Mouse (Mus musculus): ENCODE measurements around the gene Homez.

The Homez gene

DNA sequence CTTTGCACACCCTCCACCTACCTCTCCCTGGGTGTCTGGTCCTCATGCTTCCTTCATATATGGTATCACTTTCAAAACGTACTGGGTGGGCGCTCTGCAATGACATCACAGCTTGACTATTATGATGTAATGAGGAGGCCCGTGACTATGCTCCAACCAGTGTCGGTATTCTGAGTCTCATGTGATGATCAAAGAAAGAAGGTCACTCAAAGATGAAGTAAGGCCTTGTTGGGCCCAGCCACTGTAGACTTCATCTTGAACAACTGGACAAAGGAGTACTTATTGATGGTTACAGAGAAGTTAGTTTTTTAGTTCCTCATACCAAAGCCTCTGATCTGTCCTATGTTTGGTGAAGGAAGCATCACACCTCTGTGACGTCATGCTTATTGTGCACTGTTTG is at the start of gene Homez:
Gene Homez (minus strand): TSS at position 101 of the 400 bp plus-strand sequence.
- no peak for DNase-seq

DNA sequence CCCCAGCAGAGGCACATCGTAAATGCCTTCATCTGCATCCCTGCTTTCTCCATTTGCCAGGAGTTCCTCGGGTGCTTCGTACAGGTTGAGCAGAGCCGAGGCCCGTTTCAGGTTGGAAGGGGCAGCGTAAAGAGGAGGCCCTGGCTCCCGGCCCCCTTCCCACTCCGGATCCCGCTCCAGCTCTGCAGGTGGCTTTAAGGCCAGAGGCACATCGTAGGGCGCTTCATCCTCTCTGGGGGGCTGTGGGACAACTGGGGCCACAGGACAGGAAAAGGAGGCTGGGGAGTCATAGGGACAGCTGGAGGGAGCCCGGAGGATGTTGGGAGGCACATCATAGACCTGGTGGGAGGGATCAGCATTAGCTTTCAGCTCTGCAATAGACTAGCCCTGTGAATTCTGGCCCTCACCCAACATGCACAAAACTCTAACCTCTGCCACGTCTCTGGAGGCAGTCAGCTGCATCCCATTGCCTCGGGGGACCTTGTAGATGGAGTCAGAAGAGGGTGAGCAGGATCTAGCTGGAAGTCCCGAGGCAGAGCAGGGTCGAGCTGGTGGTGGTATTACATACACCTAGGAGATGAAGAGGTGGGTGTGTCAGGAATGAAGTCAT is 49.4 kb upstream of the Homez start:
- no peak for DNase-seq

DNA sequence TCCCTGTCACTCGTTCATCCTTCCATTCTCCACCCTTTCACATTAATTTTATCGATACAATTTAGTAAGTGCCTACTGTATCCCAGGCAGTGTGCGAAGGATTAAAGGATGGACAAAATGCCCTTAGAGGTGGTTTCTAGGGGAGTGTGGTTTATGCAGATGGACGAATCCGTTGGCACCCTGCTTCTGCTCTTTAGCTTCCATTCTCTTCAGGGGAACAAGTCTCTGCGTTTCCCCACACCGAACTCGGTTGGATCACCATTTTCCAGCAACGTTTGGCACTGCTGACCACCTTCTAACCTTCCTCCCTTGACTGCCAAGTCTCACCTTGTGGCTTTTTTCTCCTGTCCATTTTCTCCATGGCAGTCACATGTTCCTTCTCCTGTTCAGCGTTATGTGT is 42.6 kb upstream of the Homez start:
- peak; percentile 16 to 40 for DNase-seq

DNA sequence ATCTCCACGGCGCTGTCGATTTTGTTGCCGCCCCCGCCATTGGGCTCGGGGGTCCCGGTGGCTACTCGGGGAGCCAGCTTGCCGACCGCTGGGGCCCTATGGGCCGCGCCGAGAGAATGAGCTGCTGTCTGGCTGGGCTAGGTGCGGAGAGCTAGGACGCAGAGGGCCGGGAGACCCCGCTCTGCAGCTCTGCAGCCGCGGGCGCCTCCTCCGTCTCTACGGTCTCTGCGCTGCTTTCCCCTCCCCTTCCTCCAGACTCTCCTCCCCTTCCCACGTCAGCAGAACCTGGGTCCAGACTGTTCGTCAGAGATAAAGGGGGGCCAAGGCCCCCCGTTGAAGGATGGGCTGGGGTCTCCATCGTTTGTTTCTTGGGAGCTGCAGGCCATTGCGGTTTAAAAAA is 42.1 kb upstream of the Homez start, which contains the start of gene Slc22a17:
Gene Slc22a17 (minus strand): TSS at position 247 of the 400 bp plus-strand sequence.
- DNase-seq: peak; percentile 75 to 79

GRCm38 (mm10) chr14:54912109-54912850 is 41.5 kb upstream of the Homez start:
- peak; percentile 32 to 55 for DNase-seq

- no peak for DNase-seq
These were observed 37.9 kb upstream of the Homez start for GRCm38 (mm10) chr14:54908682-54909081.

GRCm38 (mm10) chr14:54903641-54904040 is 32.9 kb upstream of the Homez start:
- no peak for DNase-seq

- peak; percentile 61 to 70 for DNase-seq
These were observed 29.6 kb upstream of the Homez start for GRCm38 (mm10) chr14:54900383-54900782.

DNA sequence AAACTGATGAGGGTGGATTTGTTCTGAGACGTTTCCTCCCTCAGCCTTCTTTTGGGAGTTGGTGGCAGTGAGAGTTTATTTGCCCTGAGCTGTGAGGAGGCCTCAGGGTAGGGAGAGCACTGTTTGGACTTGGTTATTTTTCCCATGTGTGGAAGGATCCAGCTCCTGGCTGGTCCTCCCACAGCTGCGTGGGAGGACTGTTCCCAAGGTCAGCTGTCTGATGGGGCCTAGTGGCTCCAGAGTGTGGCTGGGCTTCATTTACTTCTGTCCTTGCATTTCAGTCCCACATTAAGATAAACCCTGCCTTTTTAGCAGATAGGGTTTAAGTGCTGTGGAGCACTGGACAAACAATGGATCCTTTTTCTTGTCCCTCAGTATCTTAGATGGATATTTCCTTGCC is 26.7 kb upstream of the Homez start:
- DNase-seq: no peak

DNA sequence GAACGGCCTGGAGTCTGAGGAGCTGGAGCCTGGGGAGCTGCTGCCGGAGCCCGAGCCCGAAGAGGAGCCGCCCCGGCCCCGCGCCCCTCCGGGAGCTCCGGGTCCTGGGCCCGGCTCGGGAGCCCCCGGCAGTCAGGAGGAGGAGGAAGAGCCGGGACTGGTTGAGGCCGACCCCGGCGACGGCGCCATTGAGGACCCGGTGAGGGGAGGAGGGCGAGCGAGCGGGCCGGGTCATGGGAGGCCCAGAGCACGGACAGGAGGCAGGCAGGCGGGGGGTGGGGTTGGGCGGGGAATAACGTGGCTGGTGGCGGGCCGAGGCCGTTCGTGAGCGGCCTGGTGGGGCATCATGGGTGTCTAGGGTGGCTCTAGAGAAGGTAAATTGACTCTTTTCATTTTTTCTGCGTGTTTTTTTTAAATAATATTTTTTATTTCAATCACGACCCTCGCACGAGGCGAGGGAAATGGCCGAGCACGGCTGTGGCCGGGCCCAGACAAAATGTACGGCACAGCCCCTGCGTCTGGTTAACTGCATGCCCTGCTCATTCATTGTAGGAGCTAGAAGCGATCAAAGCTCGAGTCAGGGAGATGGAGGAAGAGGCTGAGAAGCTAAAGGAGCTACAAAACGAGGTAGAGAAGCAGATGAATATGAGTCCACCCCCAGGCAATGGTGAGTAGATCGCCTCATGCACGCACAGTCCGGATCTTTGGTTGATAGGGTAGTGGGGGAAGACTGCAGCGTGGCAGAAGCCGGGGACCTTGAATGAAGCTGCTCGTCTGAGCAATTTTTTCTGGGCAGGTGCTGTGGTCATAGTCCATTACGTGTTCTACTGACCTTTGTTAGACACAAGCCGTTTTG is 23.8 kb upstream of the Homez start:
- peak; percentile 64 to 70 for DNase-seq

DNA sequence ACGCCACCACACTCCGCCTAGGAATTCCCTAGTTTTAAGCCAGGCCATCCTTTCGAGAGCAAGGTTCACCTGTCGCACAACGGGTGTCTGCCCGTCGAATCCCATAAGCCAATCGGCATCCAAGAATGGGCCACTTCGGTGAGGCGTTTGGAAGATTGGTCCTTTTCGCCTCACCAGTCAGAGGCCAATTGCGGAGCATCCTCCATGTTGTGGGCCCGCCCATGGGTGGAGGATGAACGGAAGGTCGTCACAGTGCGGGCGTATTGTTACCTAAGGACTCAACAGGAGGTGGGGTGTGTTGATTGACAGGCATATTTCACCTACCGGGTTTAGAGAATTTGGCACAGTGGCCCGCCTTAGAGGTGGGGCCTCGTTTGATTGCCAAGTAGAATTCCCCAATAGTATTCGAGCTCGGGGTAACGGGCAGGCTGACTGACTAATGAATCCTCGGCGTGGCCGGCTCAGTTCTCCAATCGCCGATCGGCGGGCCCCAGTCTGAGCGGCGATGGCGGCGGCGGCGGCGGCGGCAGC is 23.0 kb upstream of the Homez start:
- peak; percentile 96 to 99 for DNase-seq

DNA sequence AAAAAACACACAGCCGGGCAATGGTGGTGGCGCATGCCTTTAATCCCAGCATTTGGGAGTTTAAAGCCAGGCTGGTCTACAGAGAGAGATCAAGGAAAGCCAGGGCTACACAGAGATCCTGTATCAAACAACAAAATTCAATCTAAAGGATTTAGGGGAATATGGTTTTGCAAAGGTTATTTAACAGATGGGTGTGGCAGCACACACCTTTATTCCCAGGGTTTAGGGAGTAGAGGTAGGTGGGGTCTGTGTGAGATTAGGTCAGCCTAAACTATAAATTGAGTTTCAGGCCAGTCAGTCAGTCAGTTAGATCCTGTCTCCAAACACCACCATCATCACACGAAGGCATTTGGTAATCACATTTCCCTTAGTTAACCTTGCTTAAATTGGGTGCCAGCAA is 21.4 kb upstream of the Homez start, which contains the start of gene Pabpn1:
Gene Pabpn1 (plus strand): TSS at position 301 of the 400 bp plus-strand sequence.
- no peak for DNase-seq

GRCm38 (mm10) chr14:54885309-54885708 is 14.5 kb upstream of the Homez start:
- DNase-seq: no peak

- peak in 1 of 2 experiments; percentile 16 for DNase-seq
These were observed 13.4 kb upstream of the Homez start for GRCm38 (mm10) chr14:54884022-54884712.

GRCm38 (mm10) chr14:54883154-54884021 is 12.6 kb upstream of the Homez start, which contains the start of the genes Bcl2l2 and Gm20521:
Gene Bcl2l2 (plus strand): TSS chr14:54883377.
Gene Gm20521 (plus strand): TSS chr14:54883441.
- DNase-seq: peak; percentile 80 to 88

- peak; percentile 75 to 77 for DNase-seq
These were observed 6.4 kb upstream of the Homez start, which contains the start of gene Ppp1r3e for GRCm38 (mm10) chr14:54877048-54877715. Gene Ppp1r3e (minus strand): TSS chr14:54877550.

GRCm38 (mm10) chr14:54876539-54877047 is 5.8 kb upstream of the Homez start:
- DNase-seq: peak; percentile 92 to 95

- no peak for DNase-seq
These were observed 5.2 kb upstream of the Homez start for GRCm38 (mm10) chr14:54875844-54876538.

DNA sequence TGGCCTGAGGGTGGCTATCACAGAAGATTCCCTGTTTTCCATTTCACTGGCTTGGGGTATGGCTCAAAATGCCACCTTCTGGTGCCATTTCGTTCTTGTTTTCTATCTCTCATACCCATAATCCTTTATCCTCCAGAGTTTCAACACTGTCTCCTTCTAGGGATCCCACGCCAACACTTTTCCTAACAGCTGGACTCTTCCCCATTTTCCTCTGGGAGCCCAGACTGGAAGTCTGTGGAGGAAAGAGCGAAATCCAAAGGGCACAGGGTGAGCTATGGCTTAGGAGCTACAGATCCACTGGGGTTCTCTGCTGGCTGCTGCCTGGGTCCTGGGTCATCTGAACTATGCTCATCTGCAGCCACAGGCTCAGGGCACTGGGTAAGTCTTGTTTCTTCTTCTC is 3.4 kb upstream of the Homez start:
- DNase-seq: no peak

GRCm38 (mm10) chr14:54868026-54868425 is 2.7 kb downstream of the Homez start:
- DNase-seq: no peak
